Mouse (Mus musculus) liver, adult 10 weeks (tissue): ENCODE data around the gene Rtl8a. TPM values are rescaled to one million over a fixed set of nuclear protein-coding genes. Genes with fewer than 3 reads are reported as not detected.

ENCODE experiments used
- polyA plus RNA-seq: library from polyadenylated mRNA; stranded (reverse); fragments of 350-450 nt; fragmentation: Illumina TruSeq; extraction: RNeasy Lipid Tissue Mini Kit (QIAGEN cat#74804); gene quantifications from one replicate; pipeline ENCODE4 v1.2.3, GENCODE M21; 2014; ENCODE audit warnings: low read depth, low replicate concordance

Rtl8a gene
- 2.7 TPM for polyA plus RNA-seq

DNA sequence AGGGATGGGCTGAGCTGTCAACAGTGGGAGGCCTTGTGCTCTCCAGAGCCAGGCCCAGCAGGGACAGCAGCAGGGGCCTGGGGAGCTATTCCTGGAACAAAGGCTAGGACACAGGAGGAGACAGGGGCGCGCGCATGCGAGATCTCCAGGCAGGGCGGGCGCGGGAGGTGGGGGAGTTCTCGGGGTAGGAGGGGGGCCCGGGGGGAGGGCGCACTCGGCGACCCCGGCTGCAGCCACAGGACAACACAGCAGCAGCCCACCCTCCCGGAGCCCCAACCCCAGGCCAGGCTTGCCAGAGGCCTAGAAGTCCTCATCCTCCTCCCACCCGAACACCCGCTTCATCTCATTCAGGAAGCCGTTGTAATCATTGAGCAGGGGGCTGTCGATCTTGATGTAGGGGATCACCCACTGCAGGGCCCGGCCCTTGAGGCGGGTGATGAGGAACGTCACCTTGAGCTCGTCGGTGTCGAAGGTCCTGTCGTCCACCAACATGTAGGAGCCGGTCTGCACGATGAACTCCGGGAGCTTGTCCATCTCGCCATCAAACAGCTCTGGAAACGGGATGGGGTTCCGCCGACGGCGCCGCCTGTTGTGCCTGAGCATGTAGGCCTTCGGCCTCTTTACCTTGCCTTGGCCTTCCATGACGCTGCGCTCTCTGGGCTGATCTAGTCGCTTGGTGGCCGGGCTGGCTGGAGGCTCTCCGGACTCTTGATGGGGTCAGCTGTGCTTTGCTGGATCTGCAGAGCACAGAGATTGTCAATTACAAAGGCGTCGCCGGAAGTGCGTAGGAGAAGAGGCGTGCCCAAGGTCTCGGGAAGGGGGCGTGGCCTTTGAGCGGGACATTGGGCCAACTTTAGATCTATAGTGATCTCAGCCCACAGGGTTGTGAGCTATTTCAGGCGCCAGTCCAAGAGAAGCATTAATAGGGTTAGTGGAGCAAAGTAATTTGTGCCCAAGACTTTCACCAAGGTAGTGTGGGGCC is at the start of gene Rtl8a:
Rtl8a (minus strand) TSS at position 703 of the 982 bp plus-strand sequence.

DNA sequence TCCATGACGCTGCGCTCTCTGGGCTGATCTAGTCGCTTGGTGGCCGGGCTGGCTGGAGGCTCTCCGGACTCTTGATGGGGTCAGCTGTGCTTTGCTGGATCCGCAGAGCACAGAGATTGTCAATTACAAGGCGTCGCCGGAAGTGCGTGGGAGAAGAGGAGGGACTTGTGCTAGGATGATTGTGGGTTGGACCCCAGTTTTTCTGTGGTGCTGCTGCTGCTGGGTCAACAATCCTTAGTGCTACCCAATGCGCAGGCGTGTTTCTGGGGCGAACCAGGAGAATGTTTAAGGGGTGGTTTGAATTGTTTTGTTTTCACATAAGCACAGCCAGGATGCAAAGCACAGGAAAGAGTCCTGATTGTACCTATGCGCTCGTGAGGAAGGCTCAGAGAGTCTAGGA is 26.8 kb upstream of the Rtl8a start, which contains the start of gene Rtl8b:
Rtl8b (minus strand) TSS at position 115 of the 400 bp plus-strand sequence.

DNA sequence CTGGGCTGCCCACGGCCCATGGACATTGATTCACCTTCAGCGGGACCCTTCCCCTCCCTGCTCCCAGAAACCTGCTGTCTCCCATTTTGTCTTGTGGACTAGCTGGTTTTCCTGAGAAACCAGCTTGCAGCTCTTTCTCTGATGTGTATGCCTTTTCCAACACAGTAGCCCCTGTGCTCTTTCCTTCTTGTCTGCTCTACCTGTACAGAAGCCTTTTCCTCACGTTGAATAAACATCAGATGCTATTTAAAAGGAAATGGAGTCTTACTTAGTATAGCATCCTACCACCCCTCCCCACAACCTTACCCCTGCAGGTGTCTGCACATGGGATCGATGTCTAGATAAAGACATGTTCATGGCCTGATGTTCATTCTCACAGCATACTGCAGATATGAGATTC is 34.6 kb downstream of the Rtl8a start, which contains the start of gene Gm14597:
Gm14597 (minus strand) TSS at position 101 of the 400 bp plus-strand sequence.

DNA sequence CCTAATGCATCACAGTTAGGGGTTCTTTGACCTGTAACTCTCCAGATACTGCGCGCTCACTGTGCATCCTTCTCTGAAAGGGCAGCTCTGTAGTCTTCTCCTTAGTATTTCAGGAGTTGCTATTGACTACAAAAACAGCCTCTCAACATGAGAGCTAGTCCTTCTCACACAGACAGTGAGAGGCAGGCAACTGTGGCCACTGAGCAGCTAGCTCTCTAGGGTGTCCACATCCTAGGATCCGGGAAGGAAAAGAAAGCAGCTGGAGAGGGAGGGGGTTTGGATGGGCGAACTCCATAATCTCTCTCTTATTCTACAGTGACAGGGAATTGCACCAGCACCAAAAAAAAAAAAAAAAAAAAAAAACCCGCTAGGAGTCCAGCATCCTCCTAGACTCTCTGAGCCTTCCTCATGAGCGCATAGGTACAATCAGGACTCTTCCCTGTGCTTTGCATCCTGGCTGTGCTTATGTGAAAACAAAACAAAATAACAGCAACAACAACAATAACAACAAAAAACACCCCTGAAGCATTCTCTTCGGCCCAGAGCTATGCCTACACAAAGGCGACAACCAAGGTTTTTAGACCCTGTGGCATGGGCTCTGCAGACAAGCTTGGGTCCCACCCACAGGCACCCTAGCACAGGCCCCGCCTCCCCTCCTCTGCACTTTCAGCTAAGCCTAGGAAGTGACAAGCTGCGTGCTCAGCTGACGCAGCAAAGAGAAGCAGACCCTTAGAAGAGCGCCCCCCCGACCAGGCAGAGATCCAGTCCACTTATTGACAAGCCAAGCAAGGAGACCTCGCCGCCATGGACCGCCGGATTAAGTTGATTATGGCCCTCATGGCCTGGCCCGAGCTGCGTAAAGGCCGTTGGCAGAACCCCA is 36.0 kb downstream of the Rtl8a start, which contains the start of gene Rtl8c:
Rtl8c (plus strand) TSS at position 791 of the 880 bp plus-strand sequence.

Other genes starting within 250 kb of the Rtl8a start
- not detected for gene Etd, start 208.8 kb downstream of the Rtl8a start, polyA plus RNA-seq
- gene Rtl8c, start 35.6 kb downstream of the Rtl8a start, polyA plus RNA-seq, result not detected
- gene Gm14597, start 34.7 kb downstream of the Rtl8a start, polyA plus RNA-seq, result not detected
- 0.69 TPM for gene Rtl8b, start 26.7 kb upstream of the Rtl8a start, polyA plus RNA-seq
- gene 4930502E18Rik, start 81.1 kb upstream of the Rtl8a start, polyA plus RNA-seq, result not detected
- not detected for gene 1700013H16Rik, start 114.1 kb upstream of the Rtl8a start, polyA plus RNA-seq
- not detected for gene Zfp36l3, start 132.7 kb upstream of the Rtl8a start, polyA plus RNA-seq
- gene Xlr, start 154.0 kb upstream of the Rtl8a start, polyA plus RNA-seq, result 3.8 TPM